Mouse (Mus musculus) v-Abl transformed pro-B cells (cell line): ENCODE results near the gene Gm27027.

Experiments used
- in situ Hi-C, 2 experiments: fragments of 400-800 bp; cut with MboI; formaldehyde crosslinking; loops; one replicate each; pipeline ENCODE4 v1.15.1; 2025; ENCODE audit not compliant: unreplicated experiment in 2 of 2

Gm27027 gene

GRCm38 (mm10) chr2:93979249-93980120 lies 16.7 kb downstream of the Gm27027 start:
- in situ Hi-C loops = no loop called here

GRCm38 (mm10) chr2:93976436-93977252 lies 19.5 kb downstream of the Gm27027 start:
- in situ Hi-C loops = no loop called here

- in situ Hi-C loops = no loop called here
Observed at GRCm38 (mm10) chr2:93975526-93976435, 20.4 kb downstream of the Gm27027 start.

DNA sequence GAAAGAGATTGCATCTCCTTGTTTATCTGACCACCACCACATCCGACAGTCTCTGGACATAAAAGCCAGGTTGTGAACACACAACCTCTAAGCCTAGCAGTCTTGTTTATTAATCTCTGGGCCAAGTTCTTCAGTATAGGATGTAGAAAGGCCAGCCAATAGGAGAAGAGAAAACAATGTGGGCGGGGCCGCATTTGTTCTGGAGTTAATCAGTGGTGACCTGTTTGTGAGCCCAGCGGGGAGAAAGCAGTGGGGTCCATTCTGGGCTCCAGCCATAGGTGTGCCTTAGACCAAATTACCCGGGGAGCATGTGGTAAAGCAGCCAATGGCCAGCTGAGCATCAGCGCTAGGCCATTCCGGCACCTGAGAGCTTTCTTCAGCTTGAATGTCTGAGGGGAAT lies 21.1 kb downstream of the Gm27027 start:
- in situ Hi-C loops = no loop called here

DNA sequence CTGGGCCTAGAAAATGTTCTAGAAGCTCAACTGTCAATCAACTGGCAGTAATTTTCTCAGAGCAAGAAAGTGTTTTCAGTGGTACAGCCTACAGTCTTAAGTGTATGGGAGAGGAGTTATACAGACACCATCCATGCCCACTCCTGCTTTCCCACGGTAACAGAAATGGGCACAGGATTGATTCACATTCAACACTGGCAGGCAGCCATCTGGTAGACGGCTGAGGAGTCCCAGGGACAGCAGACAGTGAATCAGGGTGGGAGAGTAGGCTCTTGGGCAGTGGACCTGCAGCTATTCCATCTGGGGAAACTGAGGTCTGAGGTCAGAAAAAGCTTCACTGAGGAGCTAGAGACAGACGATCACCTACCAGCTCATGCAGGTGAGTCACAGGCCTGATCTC lies 24.5 kb downstream of the Gm27027 start:
- in situ Hi-C loops = no loop called here

- in situ Hi-C loops = no loop called here
Observed at GRCm38 (mm10) chr2:93964494-93965160, 31.5 kb downstream of the Gm27027 start.

DNA sequence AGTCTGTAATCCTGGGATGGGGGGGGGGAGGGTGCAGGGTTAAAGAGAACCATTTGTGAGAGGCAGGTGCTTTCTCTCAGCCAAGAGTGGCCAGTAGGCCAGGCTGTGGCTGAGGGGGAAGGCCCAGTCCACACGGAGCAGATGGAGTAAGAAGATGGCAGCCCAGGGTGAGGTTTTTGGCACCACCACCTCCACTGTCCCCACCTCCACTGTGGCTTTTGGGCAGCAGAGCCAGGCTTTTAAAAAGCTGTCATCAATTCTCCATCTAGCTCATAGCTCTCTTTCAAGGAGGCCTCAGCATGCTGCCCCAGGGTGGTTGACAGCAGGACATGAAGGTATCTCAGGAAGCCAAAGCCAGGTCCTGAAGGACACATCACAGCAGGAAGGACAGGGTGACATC lies 32.4 kb downstream of the Gm27027 start:
- in situ Hi-C loops = no loop called here

DNA sequence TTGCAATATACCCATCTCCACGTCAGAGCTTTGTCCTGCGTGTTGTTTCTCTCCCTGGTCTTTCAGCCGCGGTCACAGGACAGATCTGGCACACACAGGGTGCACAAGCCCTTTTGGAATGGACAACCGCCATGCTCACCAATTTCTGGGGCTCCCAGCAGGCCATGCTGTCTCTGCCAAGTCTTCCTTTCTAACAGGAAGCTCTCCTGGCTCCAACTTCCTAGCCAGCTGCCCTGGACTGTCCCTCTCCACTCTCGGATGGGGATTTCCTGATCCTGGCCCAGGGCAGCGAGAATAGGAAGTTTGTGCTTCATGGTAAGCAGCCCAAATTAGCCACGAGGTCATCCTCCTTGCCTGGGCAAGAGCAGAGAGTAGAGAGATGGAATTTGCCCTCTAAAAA lies 34.4 kb downstream of the Gm27027 start:
- in situ Hi-C loops = no loop called here

DNA sequence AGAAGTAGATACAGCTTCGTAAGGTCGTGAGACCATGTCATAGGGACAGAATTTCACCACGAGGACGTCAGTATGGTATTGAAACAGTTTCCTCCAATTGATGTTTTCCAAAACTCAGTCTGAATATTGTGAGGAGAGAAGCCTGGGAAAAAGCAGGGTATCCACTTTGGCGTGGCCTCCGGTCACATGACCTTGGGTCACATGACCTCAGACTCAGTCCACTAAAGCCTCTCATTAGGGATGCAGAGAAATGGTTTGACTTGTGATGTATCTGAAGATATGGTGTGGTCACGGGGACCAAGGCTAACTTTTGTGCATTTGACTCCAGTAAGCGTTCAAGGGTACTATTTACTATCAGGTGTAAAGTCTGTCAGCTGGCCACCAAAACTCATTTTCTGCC lies 36.8 kb downstream of the Gm27027 start:
- in situ Hi-C loops = no loop called here

GRCm38 (mm10) chr2:93958216-93958615 lies 37.9 kb downstream of the Gm27027 start:
- in situ Hi-C loops = no loop called here

DNA sequence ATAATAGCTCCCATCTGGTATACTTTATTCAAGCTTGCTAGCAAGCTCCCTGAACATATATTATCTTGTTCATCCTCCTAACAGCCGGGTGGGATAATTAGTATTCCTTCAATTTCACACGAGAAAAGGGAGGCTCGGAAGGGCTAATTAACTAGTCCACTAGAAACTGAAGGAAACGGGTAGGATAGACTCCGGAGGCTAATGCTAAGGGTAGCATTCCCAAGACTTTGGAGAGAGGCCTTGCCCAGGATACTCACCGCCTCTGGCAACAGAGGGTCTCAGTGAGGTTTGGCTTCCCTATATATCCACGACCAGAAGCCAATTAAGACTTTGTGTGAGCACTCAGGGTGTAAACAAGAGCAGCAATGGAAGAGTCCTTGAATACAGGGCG lies 38.4 kb downstream of the Gm27027 start:
- in situ Hi-C loops = no loop called here

GRCm38 (mm10) chr2:93956908-93957784 lies 39.0 kb downstream of the Gm27027 start, which contains the start of gene Gm13889:
Gene Gm13889, minus strand, starts transcription at chr2:93957201.
- in situ Hi-C loops = no loop called here

DNA sequence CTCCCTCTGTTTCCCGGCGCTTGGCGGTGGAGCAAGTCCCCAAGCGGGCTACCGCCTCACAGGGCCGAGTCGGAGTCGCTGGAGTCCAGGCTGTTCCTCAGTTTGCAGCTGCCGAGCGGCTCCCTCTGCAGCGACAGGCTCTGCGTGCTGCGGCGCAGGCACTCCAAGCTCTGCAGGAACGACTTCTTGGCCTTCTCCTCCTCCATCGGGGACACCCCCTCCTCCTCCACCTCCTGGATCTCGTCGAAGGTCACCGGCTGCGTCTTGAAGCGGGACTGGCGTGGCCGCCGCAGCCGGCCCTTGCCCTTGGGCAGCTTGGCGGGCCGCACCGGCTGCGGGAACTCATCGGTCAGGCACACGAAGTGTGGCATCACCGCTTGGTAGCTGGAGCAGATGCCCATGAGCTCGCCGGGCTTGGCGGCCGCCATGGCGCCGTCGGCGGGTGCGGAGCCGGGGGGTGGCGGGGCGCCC lies 39.8 kb downstream of the Gm27027 start:
- in situ Hi-C loops = no loop called here

- in situ Hi-C loops = no loop called here
Observed at GRCm38 (mm10) chr2:93955886-93956285, 40.3 kb downstream of the Gm27027 start.

DNA sequence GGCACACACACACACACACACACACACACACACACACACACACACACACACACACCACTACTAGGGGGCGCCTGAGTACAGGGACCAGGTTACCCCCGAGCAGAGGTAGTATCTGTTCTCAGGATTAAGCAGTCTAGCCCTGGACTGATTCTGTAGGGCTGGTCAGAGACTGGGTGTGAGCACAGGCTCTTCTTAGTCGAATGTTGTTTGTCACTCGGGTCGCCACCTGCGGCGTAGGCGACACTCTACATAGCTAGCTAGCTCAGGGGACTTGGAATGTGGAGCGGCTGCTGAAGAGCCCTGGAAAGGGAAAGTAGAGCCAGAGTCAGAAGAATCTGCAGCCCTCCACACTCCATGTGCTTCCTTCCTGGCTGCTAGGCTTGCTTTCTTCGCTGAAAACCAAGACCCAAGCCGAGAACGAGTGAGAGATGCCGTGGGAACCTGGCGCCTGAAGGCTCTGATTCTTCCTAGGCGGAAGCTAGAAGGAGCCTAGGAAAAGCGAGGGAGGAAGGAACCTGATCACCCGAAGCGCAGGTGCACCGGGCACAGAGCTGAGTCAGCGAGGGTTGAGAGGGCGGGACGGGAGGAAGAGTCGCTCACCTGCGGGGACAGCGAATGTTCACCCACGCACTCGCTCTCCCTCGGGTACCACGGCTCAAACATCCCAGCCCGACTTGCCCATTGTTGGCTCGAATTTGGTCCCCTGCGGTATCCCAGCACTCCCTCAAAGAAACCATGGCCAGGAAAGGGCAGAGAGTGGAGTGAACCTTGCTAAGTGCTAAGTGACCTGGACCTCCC lies 41.2 kb downstream of the Gm27027 start:
- in situ Hi-C loops = no loop called here

DNA sequence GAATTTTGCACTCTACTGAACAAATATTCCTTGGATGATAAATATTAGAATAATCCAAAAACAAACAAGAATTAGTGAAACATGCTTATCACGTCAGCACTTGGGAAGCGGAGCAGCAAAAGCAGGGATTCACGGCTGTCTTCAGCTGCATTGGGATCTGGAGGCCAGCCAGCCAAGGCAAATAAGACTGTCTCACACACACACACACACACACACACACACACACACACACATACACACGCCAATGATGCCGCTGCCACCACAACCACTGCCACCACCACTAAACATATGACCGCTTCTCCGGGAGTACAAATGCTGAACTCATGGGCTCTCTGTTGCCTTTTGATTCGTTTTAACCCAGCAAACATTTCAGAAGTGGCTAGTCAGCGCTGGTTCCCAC lies 42.4 kb downstream of the Gm27027 start:
- in situ Hi-C loops = no loop called here

GRCm38 (mm10) chr2:93946976-93947375 lies 49.2 kb downstream of the Gm27027 start:
- in situ Hi-C loops = no loop called here

GRCm38 (mm10) chr2:93944855-93945254 lies 51.3 kb downstream of the Gm27027 start:
- in situ Hi-C loops = no loop called here
